Mouse (Mus musculus) ES-E14 (cell line): ENCODE measurements around the gene Prr5. TPM values are rescaled to one million over a fixed set of nuclear protein-coding genes. Genes with fewer than 3 reads are reported as not detected.

Source experiments
- DNase-seq: peaks from one replicate; pipeline ENCODE4 v3.0.0-alpha.2; 2013; ENCODE audit warnings: low read depth, low spot score
- H3K27ac ChIP-seq: 2 replicates; pipeline ENCODE4 v1.5.1; 2012; ENCODE audit warnings: low read depth, mild to moderate bottlenecking, low read length, moderate library complexity, mixed read lengths; ENCODE audit not compliant: poor library complexity, insufficient read depth, severe bottlenecking
- H3K36me3 ChIP-seq: 2 replicates; pipeline ENCODE4 v1.6.1; 2012; ENCODE audit warnings: mild to moderate bottlenecking, low read length, moderate library complexity, mixed read lengths; ENCODE audit not compliant: control insufficient read depth, poor library complexity, insufficient read depth, severe bottlenecking
- H3K4me1 ChIP-seq, 2 experiments: fragments of 150-350 bp in 1 of 2; sonication (generic) in 1 of 2; 2 replicates each; pipeline ENCODE4 v1.6.1; 2012; ENCODE audit warnings: low read length in 2 of 2, mild to moderate bottlenecking in 1 of 2, mixed read lengths in 1 of 2; ENCODE audit not compliant: control insufficient read depth in 2 of 2, insufficient read depth in 2 of 2, poor library complexity in 1 of 2
- H3K4me3 ChIP-seq, 2 experiments: fragments of 150-350 bp in 1 of 2; sonication (generic) in 1 of 2; 2 replicates each; pipeline ENCODE4 v1.5.1; 2012; ENCODE audit warnings: low read length in 2 of 2, low read depth in 1 of 2, mild to moderate bottlenecking in 1 of 2, mixed read lengths in 1 of 2; ENCODE audit not compliant: insufficient read depth in 1 of 2, poor library complexity in 1 of 2, severe bottlenecking in 1 of 2
- H3K9ac ChIP-seq: 2 replicates; pipeline ENCODE4 v1.6.1; 2012; ENCODE audit warnings: low read depth, mild to moderate bottlenecking, low read length, mixed read lengths; ENCODE audit not compliant: poor library complexity, insufficient read depth, severe bottlenecking
- H3K9me3 ChIP-seq: fragments of 150-350 bp; sonication (generic); 2 replicates; pipeline ENCODE4 v1.6.1; 2012; ENCODE audit warnings: low read depth, mild to moderate bottlenecking, low read length; ENCODE audit not compliant: control insufficient read depth, insufficient read depth
- CHD2 ChIP-seq: IDR thresholded peaks from 2 replicates; pipeline ENCODE4 v1.6.1; 2014; ENCODE audit warnings: mild to moderate bottlenecking, low read depth, low read length, inconsistent platforms
- HCFC1 ChIP-seq: IDR thresholded peaks from 2 replicates; pipeline ENCODE4 v1.6.1; 2012; ENCODE audit warnings: low read length, inconsistent platforms, borderline replicate concordance; ENCODE audit not compliant: insufficient read depth
- MAFK ChIP-seq: IDR thresholded peaks from 2 replicates; pipeline ENCODE4 v1.6.1; 2014; ENCODE audit warnings: mild to moderate bottlenecking, low read depth, low read length, inconsistent platforms; ENCODE audit not compliant: insufficient read depth
- ZC3H11A ChIP-seq: IDR thresholded peaks from 2 replicates; pipeline ENCODE4 v1.6.1; 2012; ENCODE audit warnings: low read depth, mild to moderate bottlenecking, inconsistent platforms, low read length, borderline replicate concordance
- ZNF384 ChIP-seq: IDR thresholded peaks from 2 replicates; pipeline ENCODE4 v1.6.1; 2012; ENCODE audit warnings: low read depth, low read length, inconsistent platforms
- in situ Hi-C, 2 experiments: fragments of 600-800 bp; cut with MboI; formaldehyde crosslinking; loops; one replicate each; pipeline ENCODE4 v1.15.1; 2025; ENCODE audit warnings: low sequenced_read_pairs in 2 of 2, inconsistent platforms in 1 of 2; ENCODE audit not compliant: unreplicated experiment in 2 of 2
- total RNA-seq: library from RNA; depleted of rRNA; stranded (reverse); fragments of 300-350 nt; gene quantifications from 2 replicates; pipeline ENCODE4 v1.2.3, GENCODE M21; 2012

Prr5 gene
- total RNA-seq, 1 experiment = 11.6 TPM

DNA sequence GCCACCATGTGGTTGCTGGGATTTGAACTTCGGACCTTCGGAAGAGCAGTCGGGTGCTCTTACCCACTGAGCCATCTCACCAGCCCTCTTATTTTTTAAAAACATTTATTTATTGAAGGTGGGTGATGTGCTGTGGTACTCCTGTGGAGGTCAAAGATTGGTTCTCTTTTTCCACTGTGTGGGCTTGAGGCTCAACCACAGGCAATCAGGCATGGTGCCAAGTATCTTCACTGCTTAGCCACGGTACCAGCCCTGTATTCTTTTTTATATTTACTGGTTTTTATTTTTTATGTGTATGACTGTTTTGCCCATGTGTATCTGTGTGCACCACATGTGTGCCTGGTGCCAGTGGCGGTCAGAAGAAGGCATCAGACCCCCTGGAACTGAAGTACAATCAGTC lies 8.1 kb upstream of the Prr5 start:
- Histone ChIP-seq H3K9me3 (no peaks in the 10 kb centered on the region), H3K27ac (no peak overlapping the region), H3K4me1 (peaks cover 13 to 40% of the 10 kb centered on the region in 2 experiments), H3K9ac (no peak overlapping the region), H3K4me3 (no peak overlapping the region), H3K36me3 (no peaks in the 10 kb centered on the region)
- in situ Hi-C loops = no loop called here
- TF ChIP-seq HCFC1 = no peak
- TF ChIP-seq CHD2 = no peak
- TF ChIP-seq ZC3H11A = no peak
- TF ChIP-seq ZNF384 = no peak
- TF ChIP-seq MAFK = no peak
- no peak for DNase-seq

DNA sequence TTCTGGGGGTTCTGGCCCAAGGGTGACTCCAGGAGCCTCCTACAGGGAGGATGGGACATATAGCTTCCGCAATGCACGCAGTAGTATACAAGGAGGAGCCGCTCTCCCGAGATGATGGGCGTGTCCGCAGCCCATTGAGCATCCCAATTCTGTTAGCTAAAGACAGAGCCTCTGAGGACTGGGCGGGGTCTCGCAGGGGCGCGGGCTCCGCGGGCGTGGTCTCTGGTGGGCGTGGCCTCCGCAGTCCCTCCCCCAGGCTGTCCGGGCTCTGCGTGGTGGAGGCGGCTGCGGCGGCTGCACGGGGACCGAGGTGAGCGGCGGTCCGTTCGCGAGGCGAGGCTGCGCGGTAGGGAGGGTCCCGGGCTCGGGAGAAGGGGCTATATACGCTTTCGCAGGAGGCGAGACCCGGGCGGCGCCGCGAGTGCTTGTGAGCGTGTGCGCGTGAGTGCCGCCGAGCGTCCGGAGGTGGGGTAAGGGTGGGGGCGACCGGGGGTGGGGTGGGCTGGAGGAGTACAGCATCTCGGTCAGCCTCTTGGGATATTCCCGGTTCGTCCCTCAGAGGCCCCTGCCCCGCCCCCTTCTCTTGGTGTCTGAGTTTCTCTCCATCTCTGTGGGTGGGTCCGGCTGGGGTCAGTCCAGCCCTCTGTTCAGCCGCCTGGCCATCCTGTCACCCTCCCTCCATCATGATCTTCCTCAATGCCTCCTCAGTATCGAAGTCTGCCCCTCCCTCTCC lies 6.3 kb upstream of the Prr5 start:
- Histone ChIP-seq H3K27ac (no peak overlapping the region), H3K9ac (peak overlapping the region; percentile 60; the same call in 1 of the 2 replicates), H3K9me3 (no peaks in the 10 kb centered on the region), H3K4me3 (peak overlapping the region; percentile 80 to 90), H3K36me3 (no peaks in the 10 kb centered on the region), H3K4me1 (peaks cover 9 to 39% of the 10 kb centered on the region in 2 experiments)
- DNase-seq = peak; percentile 78
- in situ Hi-C loops = no loop called here
- TF ChIP-seq HCFC1 = no peak
- TF ChIP-seq ZC3H11A = no peak
- no peak for TF ChIP-seq MAFK
- TF ChIP-seq ZNF384 = no peak
- no peak for TF ChIP-seq CHD2

DNA sequence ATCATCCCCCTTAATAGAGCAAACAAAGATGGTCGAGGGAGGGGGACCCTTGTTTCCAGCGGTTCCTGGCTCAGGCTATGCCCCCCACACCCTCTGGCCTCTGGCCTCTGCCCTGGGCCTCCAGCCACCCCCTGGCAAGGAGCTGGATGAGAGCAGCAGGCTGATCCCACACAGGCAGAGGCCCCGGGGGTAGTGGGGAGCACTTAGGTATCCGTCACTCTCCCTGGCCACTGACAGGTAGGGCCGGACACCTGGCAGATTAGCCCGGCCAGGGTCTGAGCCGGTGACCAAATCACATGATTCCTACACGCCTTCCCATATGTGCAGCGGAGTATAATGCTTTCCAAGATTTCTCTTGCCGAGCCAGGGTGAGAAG lies 5.7 kb upstream of the Prr5 start:
- H3K4me3 ChIP-seq = peak overlapping the region; percentile 80 to 90
- H3K9ac ChIP-seq = no peak overlapping the region
- no peaks in the 10 kb centered on the region for H3K36me3 ChIP-seq
- in situ Hi-C loops = no loop called here
- H3K4me1 ChIP-seq = peaks cover 9 to 35% of the 10 kb centered on the region in 2 experiments
- H3K9me3 ChIP-seq = no peaks in the 10 kb centered on the region
- TF ChIP-seq ZNF384 (no peak), ZC3H11A (no peak)
- H3K27ac ChIP-seq = no peak overlapping the region
- no peak for DNase-seq

DNA sequence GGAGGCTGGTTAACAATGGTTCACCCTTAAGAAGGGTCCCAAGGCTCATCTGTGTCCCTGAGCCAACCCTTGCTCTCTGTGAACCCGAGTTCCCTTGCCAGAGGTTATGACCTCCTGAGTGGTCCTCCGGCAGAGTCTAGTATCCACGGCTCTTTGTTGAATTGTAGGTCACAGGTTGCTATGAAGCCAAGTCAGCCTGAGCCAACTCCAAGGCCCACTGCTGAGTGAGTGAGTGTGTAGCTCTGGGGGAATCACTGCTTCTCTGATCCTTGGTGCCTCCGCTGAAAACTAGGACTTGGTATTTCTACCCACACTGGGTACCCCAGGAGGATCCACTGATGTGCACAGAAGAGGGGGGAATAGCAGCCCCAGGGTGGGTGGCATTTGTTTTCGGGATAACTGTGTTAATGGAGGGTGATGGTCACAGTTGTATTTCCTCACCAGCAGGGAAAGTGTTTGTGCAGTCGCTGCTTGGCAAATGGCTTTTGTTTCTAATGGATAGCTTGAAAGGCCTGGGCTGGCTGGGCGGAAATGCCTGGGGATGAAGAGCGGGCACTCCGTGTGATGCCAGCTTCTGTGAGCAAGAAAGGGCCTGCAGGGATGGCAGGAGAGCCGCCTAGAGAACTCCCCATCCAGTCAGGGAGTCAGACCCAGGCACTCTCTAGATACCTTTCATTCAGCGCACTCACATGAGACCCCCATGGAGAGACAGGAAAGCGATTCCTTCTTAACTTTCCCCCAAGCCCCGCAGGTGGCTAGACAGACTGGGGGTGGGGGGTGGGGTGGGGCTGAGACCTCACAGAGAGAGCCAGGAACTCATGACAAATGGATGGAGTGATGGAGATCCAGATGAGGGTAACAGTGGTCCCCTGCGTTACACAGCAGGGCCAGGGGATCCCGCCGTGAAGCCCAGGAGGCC lies 4.6 kb upstream of the Prr5 start:
- no peak overlapping the region for H3K9ac ChIP-seq
- no peaks in the 10 kb centered on the region for H3K9me3 ChIP-seq
- TF ChIP-seq CHD2 (no peak), HCFC1 (no peak), MAFK (no peak), ZC3H11A (no peak), ZNF384 (no peak)
- in situ Hi-C loops = no loop called here
- H3K27ac ChIP-seq = peak overlapping the region; percentile 51; the same call in 1 of the 2 replicates
- no peaks in the 10 kb centered on the region for H3K36me3 ChIP-seq
- peak overlapping the region in 1 of 2 experiments; percentile 11; a peak in 2 of 4 replicates for H3K4me3 ChIP-seq
- DNase-seq = no peak
- H3K4me1 ChIP-seq = peaks cover 9 to 40% of the 10 kb centered on the region in 2 experiments
